Mouse (Mus musculus) embryonic facial prominence, embryonic 12.5 days (tissue): ENCODE measurements at regions not wholly inside any gene's neighbourhood (a gene's known extent, or its start where the extent isn't known, plus 50 kb on each side); places are given as distances from the start of the nearest gene placed in this dataset.

ENCODE experiments used
- ATAC-seq: fragments of 200-750 bp; cut with Nextera tagmentation; 2 replicates; pipeline ENCODE4 v1.8.0; 2017; ENCODE audit not compliant: insufficient number of reproducible peaks, insufficient read depth, low FRiP score, low TSS enrichment
- H3K27ac ChIP-seq: fragments of 300-500 bp; sonication (generic); 2 replicates; pipeline ENCODE4 v1.5.1; 2016; ENCODE audit warnings: mild to moderate bottlenecking
- H3K27me3 ChIP-seq: fragments of 300-500 bp; sonication (generic); 2 replicates; pipeline ENCODE4 v1.6.1; 2016; ENCODE audit warnings: mild to moderate bottlenecking, moderate library complexity
- H3K36me3 ChIP-seq: fragments of 300-500 bp; sonication (generic); 2 replicates; pipeline ENCODE4 v1.6.1; 2016; ENCODE audit warnings: mild to moderate bottlenecking
- H3K4me1 ChIP-seq: fragments of 300-500 bp; sonication (generic); 2 replicates; pipeline ENCODE4 v1.6.1; 2016
- H3K4me2 ChIP-seq: fragments of 300-500 bp; sonication (generic); replicated peaks from 2 replicates; pipeline ENCODE4 v1.6.1; 2016; ENCODE audit warnings: mild to moderate bottlenecking, moderate library complexity
- H3K4me3 ChIP-seq: fragments of 300-500 bp; sonication (generic); 2 replicates; pipeline ENCODE4 v1.5.1; 2016; ENCODE audit warnings: mild to moderate bottlenecking
- H3K9ac ChIP-seq: fragments of 300-500 bp; sonication (generic); 2 replicates; pipeline ENCODE4 v1.6.1; 2016; ENCODE audit warnings: mild to moderate bottlenecking, moderate library complexity
- H3K9me3 ChIP-seq: fragments of 300-500 bp; sonication (generic); 2 replicates; pipeline ENCODE4 v1.6.1; 2016; ENCODE audit warnings: mild to moderate bottlenecking, moderate library complexity
- WGBS: fragments of 180-500 bp; shearing (Covaris S2); methylation state at CpG from one replicate; pipeline ENCODE4 v1.1.7; 2016; 5-methylcytosine and 5-hydroxymethylcytosine counted together

GRCm38 (mm10) chr12:118594781-118595574 is 251.2 kb upstream of the Sp8 start:
- Histone ChIP-seq H3K4me1 (no peaks in the 10 kb centered on the region; the same call in 1 of the 2 replicates), H3K4me3 (no peak overlapping the region), H3K9ac (no peak overlapping the region), H3K36me3 (no peaks in the 10 kb centered on the region), H3K27me3 (no peaks in the 10 kb centered on the region), H3K9me3 (no peaks in the 10 kb centered on the region), H3K27ac (no peak overlapping the region), H3K4me2 (peak overlapping the region; percentile 11; the same call in 1 of the 2 replicates)
- ATAC-seq, result no peak
- WGBS, result 34% methylated on average over 18 of the region's 18 CpGs

DNA sequence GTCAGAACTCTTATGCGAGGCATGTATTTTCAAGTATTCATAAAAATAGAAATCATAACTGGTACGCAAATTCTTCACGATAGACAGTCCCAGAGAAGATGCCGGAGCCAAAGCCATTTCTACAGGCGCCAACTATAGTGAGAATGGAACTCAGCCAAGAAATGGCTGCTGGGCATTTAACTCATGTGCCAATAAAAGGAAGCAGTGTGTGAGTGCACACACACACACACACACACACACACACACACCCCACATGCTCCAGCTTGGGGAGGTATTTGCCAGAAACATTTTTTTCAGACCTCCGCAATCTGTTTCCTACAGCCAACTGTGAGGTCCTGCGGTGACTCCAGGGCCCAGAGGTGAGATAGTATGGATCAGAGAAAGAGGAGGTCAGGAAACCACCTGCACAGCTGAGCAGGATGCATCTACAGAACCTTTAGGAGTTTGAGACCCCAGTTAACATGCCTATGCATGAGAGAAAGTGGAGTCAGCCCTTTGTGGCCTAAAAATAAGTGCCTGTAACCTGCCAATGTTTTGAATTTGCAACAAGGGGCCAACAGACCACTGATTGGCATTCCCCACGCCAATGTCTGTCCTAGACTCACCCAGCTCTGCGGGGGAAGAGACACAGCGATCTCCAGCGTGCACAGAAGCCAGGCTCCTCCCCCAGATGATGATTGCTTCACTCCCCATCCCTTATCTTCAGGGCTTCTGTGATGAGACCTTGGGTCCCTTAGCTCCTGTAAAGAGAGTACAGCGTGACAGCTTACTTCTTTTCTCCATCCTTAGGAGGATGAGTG is 262.1 kb upstream of the Sp8 start:
- Histone ChIP-seq H3K4me2 (no peak overlapping the region), H3K9ac (no peak overlapping the region), H3K4me3 (no peak overlapping the region), H3K4me1 (no peaks in the 10 kb centered on the region), H3K27ac (no peak overlapping the region), H3K36me3 (no peaks in the 10 kb centered on the region), H3K9me3 (no peaks in the 10 kb centered on the region), H3K27me3 (no peaks in the 10 kb centered on the region)
- 81% methylated on average over 12 of the region's 12 CpGs for WGBS
- ATAC-seq, result no peak

GRCm38 (mm10) chr12:118569811-118570210 is 268.6 kb upstream of the Sp4 start:
- WGBS, result 57% methylated on average over 2 of the region's 2 CpGs
- Histone ChIP-seq H3K27ac (no peak overlapping the region), H3K9ac (no peak overlapping the region), H3K4me1 (peaks cover under 1% of the 10 kb centered on the region; the same call in 1 of the 2 replicates), H3K27me3 (no peaks in the 10 kb centered on the region), H3K36me3 (no peaks in the 10 kb centered on the region), H3K4me2 (no peak overlapping the region), H3K4me3 (no peak overlapping the region), H3K9me3 (no peaks in the 10 kb centered on the region)
- ATAC-seq, result no peak

DNA sequence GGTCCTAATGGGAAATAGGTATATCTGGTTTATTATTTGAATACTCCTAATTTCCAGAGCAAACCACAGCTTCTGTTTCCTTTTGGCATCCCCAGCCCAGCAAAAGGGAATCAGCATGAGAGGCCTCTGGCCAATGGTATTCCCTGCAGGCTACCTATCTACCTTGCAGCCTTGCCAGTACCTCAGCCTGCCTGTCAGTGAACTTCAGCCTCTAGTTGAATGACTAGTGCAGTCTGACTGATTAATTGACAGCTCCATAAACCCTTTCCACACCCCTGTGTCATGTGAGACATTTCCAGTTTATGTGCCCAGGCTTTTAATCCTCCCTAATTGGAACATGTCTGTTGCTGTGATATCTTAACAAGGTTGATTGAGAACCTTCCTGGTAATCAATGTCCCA is 265.4 kb upstream of the Sp4 start:
- H3K9ac ChIP-seq, result no peak overlapping the region
- no peak overlapping the region for H3K4me3 ChIP-seq
- no peak overlapping the region for H3K27ac ChIP-seq
- ATAC-seq, result no peak
- H3K36me3 ChIP-seq, result no peaks in the 10 kb centered on the region
- H3K4me1 ChIP-seq, result peaks cover 5% of the 10 kb centered on the region; the same call in 1 of the 2 replicates
- no peaks in the 10 kb centered on the region for H3K9me3 ChIP-seq
- H3K27me3 ChIP-seq, result no peaks in the 10 kb centered on the region
- no peak overlapping the region for H3K4me2 ChIP-seq

DNA sequence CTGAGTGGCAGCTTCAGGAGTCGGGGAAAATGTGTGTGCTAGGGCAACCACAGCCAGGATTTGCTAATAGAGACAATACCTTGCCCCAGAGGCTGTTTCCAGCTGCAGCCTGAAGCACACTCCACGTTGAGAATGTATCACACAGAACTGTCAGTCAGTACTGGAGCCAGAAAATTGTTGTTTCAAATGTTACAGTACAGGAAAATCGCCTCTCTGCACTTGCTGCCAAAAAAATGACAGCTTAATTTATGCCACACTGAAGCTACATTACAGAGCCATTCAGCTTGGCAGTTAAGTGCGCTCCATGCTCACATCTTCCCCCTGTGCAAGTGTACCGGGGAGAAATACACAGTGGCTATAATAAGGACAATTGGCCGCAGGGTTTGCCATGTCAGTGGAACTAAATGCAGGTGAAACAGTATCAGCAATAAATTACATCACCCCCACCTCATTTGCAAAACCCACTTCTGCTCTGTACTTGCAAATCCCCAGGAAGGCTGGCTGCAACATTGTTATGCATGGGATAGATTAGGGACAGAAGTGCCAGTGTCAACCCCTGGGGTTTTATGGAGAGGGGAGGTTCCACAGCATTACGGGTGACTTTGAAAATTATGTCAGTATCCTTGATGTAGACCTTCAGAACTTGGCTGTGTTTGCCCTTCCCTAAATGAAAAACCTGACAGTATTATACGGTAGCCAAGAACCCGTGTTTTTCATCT is 263.3 kb upstream of the Sp4 start:
- H3K9ac ChIP-seq, result no peak overlapping the region
- no peak overlapping the region for H3K27ac ChIP-seq
- H3K4me3 ChIP-seq, result no peak overlapping the region
- no peak overlapping the region for H3K4me2 ChIP-seq
- no peaks in the 10 kb centered on the region for H3K36me3 ChIP-seq
- no peaks in the 10 kb centered on the region for H3K27me3 ChIP-seq
- no peaks in the 10 kb centered on the region for H3K9me3 ChIP-seq
- H3K4me1 ChIP-seq, result peaks cover 5% of the 10 kb centered on the region; the same call in 1 of the 2 replicates
- WGBS, result 32% methylated on average over 9 of the region's 9 CpGs
- ATAC-seq, result no peak

DNA sequence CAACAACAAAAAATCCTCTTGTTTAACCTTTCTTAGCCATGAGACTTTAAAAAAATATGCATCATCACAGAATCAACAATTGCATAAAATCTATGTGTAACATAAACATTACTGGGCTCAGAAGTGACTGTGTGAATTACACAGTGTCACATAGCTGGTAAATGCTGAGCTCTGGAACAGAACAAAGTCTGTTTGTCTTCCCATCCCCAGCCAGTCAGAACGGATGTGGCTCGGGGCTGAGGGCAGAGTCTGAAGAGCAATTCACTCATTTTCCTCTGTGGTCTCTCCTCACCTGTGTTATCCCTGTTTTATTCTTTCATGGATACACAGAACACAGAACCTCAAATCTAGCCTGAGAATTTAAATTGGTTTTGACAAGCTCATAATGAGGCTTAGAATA is 261.0 kb upstream of the Sp4 start:
- Histone ChIP-seq H3K27me3 (no peaks in the 10 kb centered on the region), H3K4me2 (no peak overlapping the region), H3K9ac (no peak overlapping the region), H3K4me1 (peaks cover 5% of the 10 kb centered on the region; the same call in 1 of the 2 replicates), H3K9me3 (no peaks in the 10 kb centered on the region), H3K4me3 (no peak overlapping the region), H3K27ac (no peak overlapping the region), H3K36me3 (no peaks in the 10 kb centered on the region)
- no peak for ATAC-seq
- WGBS, result 11% methylated on average over 2 of the region's 2 CpGs

GRCm38 (mm10) chr12:118549071-118549470 is 247.8 kb upstream of the Sp4 start:
- Histone ChIP-seq H3K4me2 (no peak overlapping the region), H3K4me1 (no peaks in the 10 kb centered on the region), H3K27ac (no peak overlapping the region), H3K9ac (no peak overlapping the region), H3K36me3 (no peaks in the 10 kb centered on the region), H3K9me3 (no peaks in the 10 kb centered on the region), H3K4me3 (no peak overlapping the region), H3K27me3 (peaks cover 4% of the 10 kb centered on the region; the same call in 1 of the 2 replicates)
- ATAC-seq, result 0 out of 2 replicates have a peak, but pooled peaks have one; percentile 36
- WGBS, result 94% methylated on average over 1 of the region's 1 CpGs

GRCm38 (mm10) chr12:118540336-118540735 is 239.1 kb upstream of the Sp4 start:
- Histone ChIP-seq H3K36me3 (no peaks in the 10 kb centered on the region), H3K4me2 (no peak overlapping the region), H3K4me1 (peaks cover 6% of the 10 kb centered on the region; the same call in 1 of the 2 replicates), H3K27me3 (no peaks in the 10 kb centered on the region), H3K9ac (no peak overlapping the region), H3K9me3 (no peaks in the 10 kb centered on the region), H3K4me3 (no peak overlapping the region), H3K27ac (no peak overlapping the region)
- WGBS, result 16% methylated on average over 6 of the region's 6 CpGs
- ATAC-seq, result peak; percentile 74; the same call in 1 of the 2 replicates

GRCm38 (mm10) chr12:118530514-118530913 is 229.3 kb upstream of the Sp4 start:
- no peak for ATAC-seq
- H3K27me3 ChIP-seq, result peaks cover 45% of the 10 kb centered on the region
- H3K4me2 ChIP-seq, result peak overlapping the region; percentile 45
- H3K36me3 ChIP-seq, result no peaks in the 10 kb centered on the region
- peak overlapping the region; percentile 25; the same call in 1 of the 2 replicates for H3K4me3 ChIP-seq
- no peak overlapping the region for H3K27ac ChIP-seq
- no peak overlapping the region for H3K9ac ChIP-seq
- 2% methylated on average over 10 of the region's 10 CpGs for WGBS
- H3K4me1 ChIP-seq, result peaks cover 3% of the 10 kb centered on the region
- H3K9me3 ChIP-seq, result no peaks in the 10 kb centered on the region

DNA sequence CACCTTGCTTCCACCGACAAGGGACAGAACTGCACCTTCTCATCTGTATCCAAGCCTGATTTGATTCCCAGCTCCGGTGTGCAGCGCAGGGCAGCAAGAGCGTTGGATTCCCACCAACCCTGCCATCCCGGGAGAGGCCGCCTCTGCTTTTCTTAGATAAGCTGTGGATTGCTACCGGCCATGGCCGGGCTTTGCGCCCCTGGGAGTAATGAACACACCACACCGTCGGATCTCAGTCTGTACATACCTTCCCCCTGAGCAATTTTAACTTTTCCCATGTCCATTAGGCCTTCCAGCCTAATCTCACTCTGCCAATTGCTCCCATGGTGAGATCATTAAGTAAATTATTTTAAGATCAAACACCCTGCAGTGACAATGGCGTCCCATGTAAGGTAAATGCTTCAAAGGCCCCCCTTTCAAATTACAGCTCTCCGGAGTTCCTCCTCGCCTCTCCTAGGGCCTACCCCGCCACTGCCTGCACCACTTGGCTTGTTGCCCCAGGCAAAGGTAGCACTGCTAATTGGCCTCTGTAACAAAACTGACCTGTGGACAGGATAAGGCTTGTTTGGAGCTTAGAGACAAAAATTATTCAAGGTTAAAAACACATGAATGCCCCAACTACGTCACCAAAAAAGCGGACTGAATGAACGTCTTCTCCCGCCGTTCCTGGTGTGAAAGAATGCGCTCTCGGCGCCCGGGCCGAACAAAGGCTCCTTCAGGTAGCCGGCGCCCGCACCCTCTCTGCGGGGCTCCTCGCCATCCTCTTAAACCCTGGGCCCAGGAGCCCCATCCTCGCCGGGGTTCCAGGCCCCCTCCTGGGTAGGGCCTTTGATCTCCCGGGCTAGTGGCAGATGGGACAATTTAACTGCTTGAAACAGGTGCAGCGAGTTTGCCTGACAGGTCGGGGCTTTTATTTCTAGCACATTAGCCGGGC is 228.5 kb upstream of the Sp4 start:
- Histone ChIP-seq H3K4me1 (peaks cover 3% of the 10 kb centered on the region), H3K27ac (peak overlapping the region; percentile 36; the same call in 1 of the 2 replicates), H3K4me2 (peak overlapping the region; percentile 45), H3K27me3 (peaks cover 45% of the 10 kb centered on the region), H3K36me3 (no peaks in the 10 kb centered on the region), H3K9ac (peak overlapping the region; percentile 30; the same call in 1 of the 2 replicates), H3K4me3 (peak overlapping the region; percentile 25), H3K9me3 (no peaks in the 10 kb centered on the region)
- WGBS, result 2% methylated on average over 36 of the region's 36 CpGs
- ATAC-seq, result peak; percentile 62; the same call in 1 of the 2 replicates
